In the genomic region with DNA sequence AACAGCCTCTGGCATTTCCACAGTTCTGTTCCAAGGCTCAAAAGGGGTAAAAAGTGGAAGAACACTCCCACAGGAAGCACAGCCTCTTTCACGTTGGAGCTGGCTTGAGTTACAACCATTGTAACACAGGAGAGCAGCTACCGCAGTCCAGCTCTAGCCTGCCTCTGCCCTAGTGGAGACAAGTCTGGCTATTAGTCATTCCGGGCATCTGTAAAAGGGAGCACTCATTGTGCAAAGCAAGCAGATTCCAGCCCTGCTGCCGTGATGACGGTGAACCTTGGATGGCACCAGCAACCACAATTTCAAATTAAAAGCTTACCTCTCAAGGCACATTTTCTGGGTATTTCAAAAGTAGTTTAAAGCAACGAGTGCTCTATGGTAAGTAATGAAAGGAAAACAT, we compare ENCODE assay signal across 12 mouse cellular contexts.
A peak's percentile ranks its signal among the peaks of the same experiment; 100 is the strongest.
DNase-seq lines count a peak whose midpoint lies in the region; ATAC-seq and TF ChIP-seq lines count a peak whose summit lies in the region.
"Had no signal": no experiment of that assay in that cellular context is flagged by ENCODE, and none has a peak within 500 bp of the region (broad histone marks: within the 10 kb centered on the region; RNA-seq: fewer than 3 reads in every experiment).

No protein-coding gene starts in this region.

- no peak overlapping the region for H3K9ac ChIP-seq in lung, embryonic 16.5 days (ENCODE audit: low read length)
- no peak overlapping the region for H3K9ac ChIP-seq in lung, postnatal 0 days (replicated peaks; ENCODE audit: low read depth)
- H3K9ac ChIP-seq in stomach, postnatal 0 days (ENCODE audit: low read length), result no peak overlapping the region
- H3K9ac ChIP-seq: forebrain, embryonic 12.5 days; liver, embryonic 15.5 days had no signal

- intact Hi-C loops in heart, postnatal 10 days (cut with DNase I), result no loop called here

- no peak for TF ChIP-seq EP300 in lung, postnatal 0 days (IDR thresholded peaks at IDR 0.05)
- no peak for TF ChIP-seq EP300 in stomach, postnatal 0 days (optimal IDR thresholded peaks at IDR 0.05)

- H3K4me2 ChIP-seq in lung, embryonic 16.5 days (ENCODE audit: low read depth, low read length), result no peak overlapping the region
- H3K4me2 ChIP-seq in lung, postnatal 0 days (replicated peaks; ENCODE audit: low read depth, low read length), result no peak overlapping the region
- H3K4me2 ChIP-seq in stomach, postnatal 0 days (replicated peaks; ENCODE audit: low read depth), result no peak overlapping the region
- H3K4me2 ChIP-seq: forebrain, embryonic 12.5 days; liver, embryonic 15.5 days had no signal

- ATAC-seq in lung, embryonic 16.5 days (ENCODE audit: low read depth), result peak; percentile 37; the same call in 1 of the 2 replicates
- no peak for ATAC-seq in lung, postnatal 0 days
- peak; percentile 66; the same call in 1 of the 2 replicates for ATAC-seq in stomach, postnatal 0 days (ENCODE audit: low FRiP score, low TSS enrichment)

- no peak overlapping the region for H3K4me3 ChIP-seq in lung, embryonic 16.5 days (ENCODE audit: low read length)
- H3K4me3 ChIP-seq in lung, postnatal 0 days (ENCODE audit: low read depth, low read length), result no peak overlapping the region
- no peak overlapping the region for H3K4me3 ChIP-seq in stomach, postnatal 0 days (ENCODE audit: low read depth, low read length)
- H3K4me3 ChIP-seq: forebrain, embryonic 12.5 days; liver, embryonic 15.5 days had no signal

- peak; percentile 29 for DNase-seq in adrenal gland, postnatal 14 days
- no peak for DNase-seq in adrenal gland, adult 18-20 months (ENCODE audit: low spot score in 2 of 2)
- no peak for DNase-seq in lung, postnatal 0 days (ENCODE audit: low spot score)
- peak; percentile 52 for DNase-seq in kidney, postnatal 10 days
- no peak for DNase-seq in stomach, postnatal 0 days (ENCODE audit: low spot score)
- no peak for DNase-seq in adrenal gland, adult (ENCODE audit: inconsistent age in 2 of 2, low spot score in 1 of 2)
- DNase-seq in heart, postnatal 10 days, result no peak
- DNase-seq: gastrocnemius, postnatal 25 days; thymus, adult 2 months had no signal

- 52% methylated on average over 6 of the region's 6 CpGs for WGBS in lung, embryonic 16.5 days
- 50% methylated on average over 6 of the region's 6 CpGs for WGBS in lung, postnatal 0 days
- WGBS in stomach, postnatal 0 days, result 31% methylated on average over 6 of the region's 6 CpGs

- H3K27ac ChIP-seq in lung, embryonic 16.5 days (ENCODE audit: low read length), result no peak overlapping the region
- H3K27ac ChIP-seq in lung, postnatal 0 days (ENCODE audit: low read length), result no peak overlapping the region
- peak overlapping the region; percentile 36; the same call in 1 of the 2 replicates for H3K27ac ChIP-seq in stomach, postnatal 0 days (replicated peaks)
- H3K27ac ChIP-seq: forebrain, embryonic 12.5 days; liver, embryonic 15.5 days had no signal

- H3K4me1 ChIP-seq in lung, embryonic 16.5 days (replicated peaks; ENCODE audit: control insufficient read depth, insufficient read depth, low read length), result peaks cover 17% of the 10 kb centered on the region
- H3K4me1 ChIP-seq in lung, postnatal 0 days (ENCODE audit: insufficient read depth, low read depth, low read length), result no peaks in the 10 kb centered on the region
- H3K4me1 ChIP-seq in stomach, postnatal 0 days (replicated peaks; ENCODE audit: control insufficient read depth, insufficient read depth), result no peaks in the 10 kb centered on the region
- H3K4me1 ChIP-seq: forebrain, embryonic 12.5 days; liver, embryonic 15.5 days had no signal

- no peaks in the 10 kb centered on the region for H3K9me3 ChIP-seq in lung, embryonic 16.5 days (ENCODE audit: control insufficient read depth, low read length)
- H3K9me3 ChIP-seq in lung, postnatal 0 days (ENCODE audit: low read length), result no peaks in the 10 kb centered on the region
- no peaks in the 10 kb centered on the region for H3K9me3 ChIP-seq in stomach, postnatal 0 days (ENCODE audit: control insufficient read depth, low read length)
- H3K9me3 ChIP-seq: forebrain, embryonic 12.5 days; liver, embryonic 15.5 days had no signal

- H3K36me3 ChIP-seq in lung, embryonic 16.5 days (ENCODE audit: control insufficient read depth, insufficient read depth, low read length), result peaks cover 11% of the 10 kb centered on the region; the same call in 1 of the 2 replicates
- H3K36me3 ChIP-seq in lung, postnatal 0 days (ENCODE audit: insufficient read depth, low read length), result no peaks in the 10 kb centered on the region
- H3K36me3 ChIP-seq in stomach, postnatal 0 days (ENCODE audit: control insufficient read depth, insufficient read depth, low read length), result peaks cover 9% of the 10 kb centered on the region; the same call in 1 of the 2 replicates
- H3K36me3 ChIP-seq: forebrain, embryonic 12.5 days; liver, embryonic 15.5 days had no signal

- TF ChIP-seq CTCF in lung, postnatal 0 days (IDR thresholded peaks at IDR 0.05), result no peak
- TF ChIP-seq CTCF in stomach, postnatal 0 days (IDR thresholded peaks at IDR 0.05; ENCODE audit: low read depth), result no peak

- H3K27me3 ChIP-seq in lung, embryonic 16.5 days (ENCODE audit: control insufficient read depth, insufficient read depth, low read depth, low read length), result no peaks in the 10 kb centered on the region
- H3K27me3 ChIP-seq in lung, postnatal 0 days (replicated peaks; ENCODE audit: insufficient read depth, low read length), result no peaks in the 10 kb centered on the region
- H3K27me3 ChIP-seq in stomach, postnatal 0 days (ENCODE audit: control insufficient read depth, insufficient read depth, low read length), result no peaks in the 10 kb centered on the region
- H3K27me3 ChIP-seq: forebrain, embryonic 12.5 days; liver, embryonic 15.5 days had no signal

Comparison
In these comparisons a context has a peak if more than half of its experiments do, and no peak if none do; other contexts are left out.
1. DNase-seq: peak in adrenal gland, postnatal 14 days (single experiment) and kidney, postnatal 10 days (single experiment); none in adrenal gland, adult 18-20 months (0 of 2), lung, postnatal 0 days (single experiment), stomach, postnatal 0 days (single experiment), adrenal gland, adult (0 of 2) and heart, postnatal 10 days (0 of 2).